Mouse (Mus musculus): Measurements from ENCODE around the gene Pccb. TPM values are rescaled to one million over a fixed set of nuclear protein-coding genes. Genes with fewer than 3 reads are reported as not detected.

The Pccb gene
- 10 to 100 TPM; 54.1 to 56.4 TPM for total RNA-seq (2021)

DNA sequence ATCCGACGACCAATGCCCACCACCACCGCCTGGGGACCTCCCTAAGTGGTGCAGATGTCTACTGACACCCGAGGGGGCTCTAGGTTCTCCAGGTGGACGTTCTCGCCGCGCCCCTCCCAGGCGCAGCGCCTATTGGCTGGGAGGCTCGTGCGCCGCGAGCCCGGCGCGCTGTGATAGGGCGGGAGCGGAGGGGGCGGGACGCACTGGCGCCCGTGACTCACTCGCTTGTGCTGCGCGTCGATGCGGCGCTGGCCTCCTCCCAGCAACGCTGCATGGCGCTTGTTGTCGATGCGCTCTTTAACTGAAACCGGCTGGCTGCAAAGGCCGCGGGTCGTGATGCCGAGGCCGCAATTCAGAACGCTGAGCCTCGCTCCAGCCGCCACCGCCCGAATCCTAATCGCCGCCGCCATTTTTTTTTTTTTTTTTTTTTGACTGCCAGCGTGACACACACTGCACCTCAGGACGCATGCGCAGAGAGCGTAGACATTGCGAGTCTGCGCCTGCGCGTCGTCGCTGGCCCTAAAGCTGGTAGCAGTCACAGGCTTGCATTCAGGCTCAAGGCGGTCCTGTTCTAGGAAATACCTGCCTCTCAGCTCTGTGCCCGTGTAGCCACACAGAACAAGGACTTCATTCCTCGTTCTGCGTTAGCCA is at the start of gene Pccb:
Pccb (minus strand) TSS at position 451 of the 651 bp plus-strand sequence.
- intact Hi-C loops (cut with DNase I): loop anchor here (5.0 kb wide), 1 partner anchor 38 kb away; the partner anchor contains the start of gene Msl2
- peak; percentile 96 to 97 for DNase-seq (ENCODE audit: extremely low spot score in 1 of 2, low spot score in 2 of 2)

DNA sequence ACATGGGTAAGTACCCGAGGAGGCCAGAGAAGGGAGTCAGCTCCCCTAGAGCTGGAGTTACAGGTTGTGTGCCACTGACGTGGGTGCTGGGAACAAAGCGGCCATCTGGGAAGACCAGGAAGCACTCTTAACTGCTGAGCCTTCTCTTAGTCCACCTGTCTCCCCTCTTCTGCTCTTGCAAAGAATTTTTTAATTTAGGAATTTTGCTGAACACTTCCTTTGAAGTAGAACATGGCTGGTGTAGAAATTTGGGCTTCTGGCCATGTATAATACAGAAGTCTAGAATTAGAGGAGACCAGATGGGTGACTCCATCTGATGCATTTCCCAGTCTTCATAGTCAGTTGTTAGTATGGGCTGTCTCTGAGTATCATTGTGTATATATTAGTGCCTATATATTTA is 49.0 kb upstream of the Pccb start:
- peak in 1 of 2 experiments; percentile 55 for DNase-seq (ENCODE audit: extremely low spot score in 1 of 2, low spot score in 2 of 2)

DNA sequence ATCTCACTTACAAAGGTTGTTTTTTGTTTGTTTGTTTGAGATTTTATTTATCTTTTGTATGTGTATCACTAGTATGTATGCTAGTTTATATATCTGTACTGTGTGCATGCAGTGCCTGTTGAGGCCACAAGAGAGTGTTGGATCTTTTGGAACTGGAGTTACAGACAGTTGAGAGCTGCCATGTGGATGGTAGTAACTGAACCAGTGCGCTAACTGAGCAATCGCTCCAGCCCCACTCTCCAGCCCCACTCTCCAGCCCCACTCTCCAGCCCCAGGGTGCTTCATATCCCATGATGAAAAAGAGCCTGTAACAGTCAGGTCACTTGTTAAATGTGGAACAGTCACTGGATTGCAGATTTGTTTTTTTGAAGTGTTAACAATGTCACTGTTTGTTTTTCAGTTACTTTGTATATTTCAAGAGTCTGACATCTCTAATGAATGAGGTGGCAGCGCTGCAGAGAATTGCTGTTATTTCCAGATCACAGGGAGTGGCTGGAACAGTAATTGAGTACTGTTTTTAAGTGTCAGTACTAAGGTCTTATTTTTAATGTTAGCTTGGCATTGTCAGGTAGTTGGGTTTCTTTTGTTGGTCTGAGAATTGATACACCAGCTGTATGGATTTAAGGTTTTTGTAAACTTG is 45.5 kb upstream of the Pccb start:
- DNase-seq (ENCODE audit: extremely low spot score in 1 of 2, low spot score in 2 of 2): no peak
- intact Hi-C loops (cut with DNase I): no loop called here

More for the DNA sequence above, 49.0 kb upstream of the Pccb start:
- intact Hi-C loops (cut with DNase I): no loop called here

DNA sequence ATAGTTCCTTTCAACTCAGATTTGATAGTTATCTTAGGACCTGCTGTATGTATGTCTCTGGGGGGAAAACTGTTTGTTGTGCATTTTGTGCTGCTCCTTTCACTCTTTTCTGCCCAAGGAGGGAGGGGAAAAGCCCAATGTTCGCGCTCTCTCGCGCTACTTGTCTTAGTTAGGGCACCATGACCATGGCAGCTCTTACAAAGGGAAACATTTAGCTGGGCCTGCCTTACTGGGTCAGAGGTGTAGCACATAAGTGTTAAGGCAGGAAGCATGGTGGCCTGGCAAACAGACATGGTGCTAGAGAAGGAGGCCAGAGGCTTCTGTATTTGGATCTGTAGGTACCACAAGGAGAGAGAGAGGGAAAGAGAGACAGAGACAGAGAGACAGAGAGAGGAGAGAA is 43.9 kb upstream of the Pccb start:
- DNase-seq (ENCODE audit: extremely low spot score in 1 of 2, low spot score in 2 of 2): no peak
- intact Hi-C loops (cut with DNase I): no loop called here

DNA sequence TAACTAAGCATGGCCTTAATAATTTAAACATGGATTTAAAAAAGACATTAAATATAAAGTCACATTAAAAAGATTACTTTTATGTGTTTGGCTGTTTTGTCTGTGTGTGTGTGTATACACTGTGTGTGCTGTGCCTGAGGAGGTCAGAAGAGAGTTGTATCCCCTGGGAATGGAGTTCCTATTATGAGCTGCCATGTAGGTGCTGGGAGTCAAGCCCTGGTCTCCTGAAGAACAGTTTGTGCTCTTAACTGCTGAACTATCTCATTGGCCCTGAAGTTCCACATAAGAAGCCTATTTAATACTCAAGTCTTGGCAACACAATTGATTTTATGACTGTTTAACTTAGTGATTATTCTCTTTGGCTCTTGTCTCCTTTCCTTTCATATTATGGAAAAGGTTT is 42.8 kb upstream of the Pccb start:
- intact Hi-C loops (cut with DNase I): no loop called here
- no peak for DNase-seq (ENCODE audit: extremely low spot score in 1 of 2, low spot score in 2 of 2)

DNA sequence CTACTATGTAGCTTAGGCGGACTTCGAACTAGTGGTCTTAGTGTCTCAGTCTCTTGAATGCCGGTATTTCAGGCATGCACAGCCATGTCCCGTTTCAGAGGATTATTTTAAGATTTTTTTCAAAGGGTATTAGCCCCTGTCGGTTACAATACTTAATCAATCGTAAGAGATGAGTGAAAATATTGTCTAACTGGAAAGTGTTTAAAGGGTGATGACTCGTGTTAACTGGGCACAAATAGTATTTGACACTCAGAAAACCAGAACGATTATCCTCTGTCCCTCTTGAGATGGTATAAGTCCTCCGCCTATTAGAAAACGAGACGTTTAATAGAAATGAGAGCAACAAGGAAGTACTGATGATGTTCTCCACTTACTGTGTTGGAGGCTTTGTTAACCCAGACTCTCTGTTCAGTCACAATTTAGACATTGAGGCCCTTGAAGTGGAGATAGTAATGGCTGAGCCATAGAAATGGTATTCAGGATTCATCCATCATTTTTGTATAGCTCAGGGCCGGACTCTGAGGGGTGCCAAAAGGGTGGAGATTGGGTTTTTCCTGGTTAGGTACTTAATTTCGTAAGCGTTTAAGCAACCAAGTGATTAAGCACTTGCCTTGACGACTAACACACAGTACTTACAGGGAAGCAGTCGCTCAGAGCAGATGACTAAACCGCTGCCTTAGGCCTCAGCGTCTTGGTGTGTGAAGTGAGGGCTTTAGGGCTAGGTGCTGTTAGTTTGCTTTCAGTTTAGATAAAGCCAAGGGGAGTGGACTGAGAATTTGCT is 41.6 kb upstream of the Pccb start:
- intact Hi-C loops (cut with DNase I): no loop called here

DNA sequence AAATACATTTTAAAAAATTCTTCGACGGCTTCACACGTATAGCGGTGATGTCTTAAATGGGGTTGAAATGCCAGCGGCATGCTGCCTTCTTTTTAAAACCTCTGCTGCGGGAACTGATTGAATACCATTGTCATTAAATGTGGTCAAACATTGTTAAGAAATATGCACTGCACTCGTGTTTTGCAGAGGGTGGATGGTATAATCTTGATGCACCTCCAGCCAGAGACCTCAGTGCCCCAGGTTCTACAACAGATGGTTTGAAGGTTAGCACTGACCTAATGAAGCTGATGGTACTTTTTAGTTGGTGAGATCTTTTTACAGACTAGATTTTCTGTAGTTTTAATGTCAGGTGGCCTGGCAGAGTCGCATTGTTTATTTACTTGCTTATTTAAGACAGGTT is 41.0 kb upstream of the Pccb start:
- intact Hi-C loops (cut with DNase I): no loop called here
- DNase-seq (ENCODE audit: extremely low spot score in 1 of 2, low spot score in 2 of 2): no peak

More for the DNA sequence above, 41.6 kb upstream of the Pccb start:
- DNase-seq (ENCODE audit: extremely low spot score in 1 of 2, low spot score in 2 of 2): no peak

DNA sequence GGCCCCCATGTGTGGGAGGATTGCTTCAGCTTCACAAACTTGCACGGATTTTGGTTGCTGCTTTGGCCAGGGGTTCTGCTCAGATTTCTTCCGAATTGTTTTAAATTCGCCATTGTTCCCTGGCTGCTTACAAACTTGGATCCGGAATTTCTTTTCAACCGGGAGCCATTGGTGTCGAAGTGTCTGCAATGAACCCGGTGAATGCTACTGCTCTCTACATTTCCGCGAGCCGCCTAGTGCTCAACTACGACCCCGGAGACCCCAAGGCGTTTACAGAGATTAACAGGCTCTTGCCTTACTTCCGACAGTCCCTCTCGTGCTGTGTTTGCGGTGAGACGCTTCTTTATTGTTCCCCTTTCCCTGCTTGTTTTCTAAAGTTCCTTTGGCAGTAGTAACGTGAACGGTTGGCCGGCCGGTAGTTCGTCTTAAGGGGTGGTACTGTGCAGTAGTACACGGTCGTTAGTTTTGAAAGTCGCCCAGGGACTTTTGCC is 40.4 kb upstream of the Pccb start:
- DNase-seq (ENCODE audit: extremely low spot score in 1 of 2, low spot score in 2 of 2): peak in 1 of 2 experiments; percentile 30
- intact Hi-C loops (cut with DNase I): no loop called here

DNA sequence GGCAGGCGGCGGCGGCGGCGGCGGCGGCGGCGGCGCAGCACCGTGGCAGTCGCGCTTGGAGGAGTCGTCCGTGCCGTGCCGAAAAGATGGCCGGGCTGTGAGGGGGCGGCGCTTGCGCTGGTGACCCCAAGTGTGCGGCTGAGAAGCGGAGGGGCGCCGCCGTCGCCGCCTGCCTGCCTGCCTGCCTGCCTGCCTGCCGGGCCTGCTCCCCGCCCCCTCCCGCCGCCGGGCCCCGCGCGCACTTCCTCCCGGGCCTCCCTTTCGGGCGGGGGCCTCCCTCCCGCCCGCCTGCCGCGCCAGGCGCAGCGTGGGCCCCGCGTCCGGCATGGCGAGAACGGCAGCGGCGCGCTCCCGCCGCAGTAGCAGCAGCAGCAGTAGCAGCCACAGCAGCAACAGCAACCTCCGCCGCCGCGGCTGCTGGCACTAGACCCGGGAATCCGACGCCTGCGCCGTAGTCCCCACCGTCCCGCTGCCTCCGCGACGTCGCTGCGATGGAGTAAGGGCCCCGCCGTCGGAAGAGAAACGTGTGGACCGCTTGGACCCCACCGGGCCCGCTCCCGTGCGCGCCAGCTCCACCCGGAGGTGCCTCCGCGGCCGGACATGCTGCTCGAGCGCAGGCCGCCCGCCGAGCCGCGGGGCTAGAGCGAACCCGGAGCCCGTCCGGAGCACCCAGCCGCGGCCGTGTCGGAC is 39.8 kb upstream of the Pccb start:
- peak; percentile 57 to 93 for DNase-seq (ENCODE audit: extremely low spot score in 1 of 2, low spot score in 2 of 2)
- intact Hi-C loops (cut with DNase I): loop anchor here (5.0 kb wide), 1 partner anchor 42 kb away; the partner anchor contains the start of gene Pccb

DNA sequence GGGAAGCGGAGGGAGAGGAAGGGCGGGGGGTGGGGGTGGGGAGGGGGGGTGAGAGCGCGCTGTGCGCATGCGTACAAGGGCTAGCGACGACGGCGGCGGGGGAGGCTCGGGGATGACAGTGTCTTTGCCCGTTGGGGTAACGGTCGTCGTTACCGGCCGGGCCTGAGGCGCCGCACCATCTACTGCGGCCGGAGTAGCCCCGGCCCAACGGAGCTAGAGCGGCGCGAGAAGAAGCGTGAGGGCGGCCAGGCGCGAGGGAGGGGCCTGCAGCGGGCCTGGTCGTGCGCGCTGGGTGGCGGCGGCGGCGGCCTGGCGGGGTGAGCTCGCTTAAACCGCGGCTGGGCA is 39.3 kb upstream of the Pccb start, which contains the start of gene Msl2:
Msl2 (plus strand) TSS at position 115 of the 345 bp plus-strand sequence.
- intact Hi-C loops (cut with DNase I): loop anchor here (5.0 kb wide), 1 partner anchor 42 kb away; the partner anchor contains the start of gene Pccb
- DNase-seq (ENCODE audit: extremely low spot score in 1 of 2, low spot score in 2 of 2): no peak

DNA sequence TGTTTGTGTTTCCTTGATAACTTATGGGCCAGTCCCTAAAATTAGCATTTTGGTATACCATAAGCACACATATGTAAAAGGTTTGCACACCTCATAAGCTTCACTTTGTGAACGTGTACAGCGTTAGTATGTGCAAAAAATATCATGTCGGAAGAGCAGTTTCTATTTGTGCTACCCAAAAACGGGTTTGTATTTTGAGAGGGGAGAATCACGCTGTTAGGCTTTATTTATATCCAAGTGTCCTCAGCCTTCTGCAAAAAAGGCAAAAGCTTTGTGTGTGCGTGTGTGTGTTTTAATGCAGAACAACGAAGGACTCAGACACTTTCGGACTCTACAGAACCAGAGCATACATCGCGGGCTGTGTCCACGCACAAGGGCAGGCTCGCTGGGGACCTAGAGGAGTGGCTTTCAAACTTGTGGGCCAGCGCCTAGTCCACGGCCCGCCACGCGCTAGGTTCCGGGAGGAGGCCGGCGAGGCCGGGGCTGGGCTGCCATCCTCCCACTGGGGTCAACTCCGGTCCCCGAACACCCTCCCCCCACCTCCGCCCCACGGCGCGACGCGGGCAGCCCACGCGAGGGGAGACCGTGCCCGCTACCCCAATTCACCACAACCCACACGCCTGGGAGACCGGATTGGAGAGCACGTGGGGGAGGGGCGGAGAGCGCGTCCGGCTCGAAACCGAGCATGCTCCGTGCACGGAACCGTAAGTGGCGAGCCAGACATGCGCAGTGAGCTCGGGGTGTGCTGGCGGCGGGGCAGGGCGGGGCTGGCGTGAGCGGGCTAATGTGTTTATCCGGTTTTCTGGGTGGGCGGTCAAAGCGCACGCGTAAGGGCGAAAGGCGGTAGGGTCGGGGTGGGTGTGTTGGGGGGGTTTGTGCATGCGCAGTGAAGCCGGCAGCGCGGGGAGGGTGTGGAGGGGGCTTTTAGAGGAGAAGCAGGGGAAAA is 38.6 kb upstream of the Pccb start:
- DNase-seq (ENCODE audit: extremely low spot score in 1 of 2, low spot score in 2 of 2): peak; percentile 98 to 100
- intact Hi-C loops (cut with DNase I): loop anchor here (5.0 kb wide), 1 partner anchor 41 kb away; the partner anchor contains the start of gene Pccb

DNA sequence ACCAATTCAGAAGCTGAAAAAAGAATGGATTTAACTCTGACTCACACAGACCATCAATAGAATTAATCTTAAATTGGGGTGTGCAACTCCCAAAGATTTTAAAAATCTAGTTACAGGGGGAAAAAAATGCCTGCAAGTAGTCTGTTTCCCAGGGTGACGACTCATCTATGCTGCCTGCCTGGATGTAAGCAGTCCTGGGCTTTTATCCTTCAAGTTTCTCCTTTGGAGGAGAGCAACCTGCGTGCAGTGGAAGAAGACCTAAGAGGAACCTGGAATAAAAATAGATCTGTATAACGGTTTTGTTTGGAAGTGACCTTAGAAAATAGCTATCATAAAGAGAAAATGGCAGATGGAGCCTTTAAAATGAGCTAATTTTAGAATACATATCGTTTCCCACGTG is 37.8 kb upstream of the Pccb start:
- DNase-seq (ENCODE audit: extremely low spot score in 1 of 2, low spot score in 2 of 2): no peak
- intact Hi-C loops (cut with DNase I): loop anchor here (5.0 kb wide), 1 partner anchor 40 kb away; the partner anchor contains the start of gene Pccb

DNA sequence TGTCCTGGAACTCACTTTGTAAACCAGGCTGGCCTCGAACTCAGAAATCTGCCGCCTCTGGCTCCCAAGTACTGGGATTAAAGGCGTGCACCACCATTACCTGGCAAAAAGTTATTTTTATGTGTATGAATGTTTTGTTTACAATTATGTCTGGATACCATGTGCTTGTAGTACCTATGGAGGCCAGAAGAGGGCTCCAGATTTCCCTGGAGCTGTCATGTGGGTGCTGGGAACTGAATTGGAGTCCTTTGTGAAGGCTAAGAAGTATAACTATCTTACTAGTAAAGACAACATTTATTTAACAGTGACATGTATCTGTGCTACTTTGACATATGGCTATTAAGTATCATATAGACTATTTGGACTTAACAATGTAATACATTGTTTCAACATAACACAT is 35.1 kb upstream of the Pccb start:
- DNase-seq (ENCODE audit: extremely low spot score in 1 of 2, low spot score in 2 of 2): no peak
- intact Hi-C loops (cut with DNase I): loop anchor here (5.0 kb wide), 1 partner anchor 37 kb away; the partner anchor contains the start of gene Pccb

DNA sequence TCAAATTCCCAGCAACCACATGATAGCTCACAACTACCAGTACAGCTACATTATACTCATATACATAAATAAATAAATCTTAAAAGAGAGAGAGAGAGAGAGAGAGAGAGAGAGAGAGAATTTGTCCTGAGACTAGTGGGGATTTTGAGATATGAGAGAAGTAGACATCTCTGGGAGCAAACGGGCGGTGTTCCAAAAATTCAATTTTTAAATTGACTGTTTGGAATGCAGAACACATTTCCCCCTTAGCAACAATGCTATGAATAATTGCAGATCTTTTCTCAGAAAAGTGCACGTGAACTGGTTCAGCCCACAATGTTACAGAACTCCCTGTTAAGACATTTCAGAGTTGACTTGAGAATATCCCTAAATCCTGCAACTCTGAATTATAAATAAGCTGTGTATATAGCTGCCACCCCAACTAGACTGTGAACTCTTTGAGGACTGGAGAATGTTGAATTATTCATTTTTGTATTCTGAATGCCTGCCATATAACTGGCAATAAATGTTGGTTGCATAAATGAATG is 30.4 kb upstream of the Pccb start:
- intact Hi-C loops (cut with DNase I): no loop called here
- peak in 1 of 2 experiments; percentile 49 for DNase-seq (ENCODE audit: extremely low spot score in 1 of 2, low spot score in 2 of 2)

DNA sequence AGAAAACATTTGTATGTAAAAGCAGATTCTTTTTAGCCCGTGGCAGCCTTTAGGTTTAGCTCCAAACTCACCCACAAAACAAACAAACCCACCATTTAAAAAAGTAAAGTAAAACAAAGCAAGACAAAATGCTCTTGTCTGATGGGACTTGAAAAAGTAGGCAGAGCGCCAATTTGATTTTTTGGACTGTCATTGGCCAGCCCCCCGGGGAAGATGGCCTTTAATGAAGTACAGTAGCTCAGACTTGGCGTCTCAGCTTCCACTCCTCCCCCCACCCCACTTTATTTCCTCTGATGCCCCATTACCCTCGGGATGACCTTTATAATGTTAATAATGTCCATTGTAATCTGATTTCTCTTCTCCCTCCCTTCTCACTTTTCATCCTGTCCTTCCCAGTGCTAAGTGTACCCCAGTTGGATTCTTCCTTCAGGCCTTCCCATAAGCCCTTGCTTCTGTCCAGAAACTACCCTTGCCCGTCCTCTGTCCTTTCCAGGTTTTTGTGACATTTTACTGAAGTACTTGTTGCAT is 27.6 kb upstream of the Pccb start:
- intact Hi-C loops (cut with DNase I): no loop called here
- no peak for DNase-seq (ENCODE audit: extremely low spot score in 1 of 2, low spot score in 2 of 2)

DNA sequence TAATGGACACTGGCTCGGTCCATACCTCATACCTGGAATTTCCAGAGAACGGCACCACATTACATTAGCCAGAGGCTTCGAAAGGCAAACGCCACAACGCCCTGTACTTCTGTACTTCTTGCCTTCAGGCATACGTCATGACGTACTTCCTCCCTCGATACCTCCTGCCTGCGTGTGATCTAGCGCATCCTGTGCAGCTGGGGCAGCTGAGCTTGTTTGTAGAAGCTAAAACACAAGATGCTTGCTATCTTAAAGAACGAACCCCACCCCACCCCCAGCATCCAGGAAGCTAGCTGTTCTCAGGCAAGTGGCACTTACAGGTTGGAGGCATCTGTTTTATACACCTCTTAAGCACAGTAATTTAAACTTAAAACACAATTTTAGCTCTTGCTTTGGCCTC is 26.3 kb upstream of the Pccb start:
- DNase-seq (ENCODE audit: extremely low spot score in 1 of 2, low spot score in 2 of 2): peak in 1 of 2 experiments; percentile 35
- intact Hi-C loops (cut with DNase I): no loop called here

DNA sequence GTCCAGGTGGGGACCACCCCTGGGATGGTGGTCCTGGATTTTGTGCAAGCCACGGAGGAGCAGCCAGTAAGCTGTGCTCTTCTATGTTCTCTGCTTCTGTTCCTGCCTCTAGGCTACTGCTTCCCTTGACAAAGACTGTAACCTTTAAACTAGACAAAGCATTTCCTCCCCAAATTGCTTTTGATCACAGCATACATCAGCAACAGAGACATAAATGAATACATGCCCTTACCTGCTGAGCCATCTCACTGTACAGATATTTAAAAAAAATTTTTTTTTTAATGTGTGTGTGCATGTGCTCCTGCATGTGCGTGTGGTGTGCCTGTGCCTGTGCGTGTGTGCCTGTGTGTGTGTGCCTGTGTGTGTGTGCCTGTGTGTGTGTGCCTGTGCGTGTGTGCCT is 22.5 kb upstream of the Pccb start:
- intact Hi-C loops (cut with DNase I): no loop called here
- DNase-seq (ENCODE audit: extremely low spot score in 1 of 2, low spot score in 2 of 2): no peak
